Mouse (Mus musculus) embryonic facial prominence, embryonic 12.5 days (tissue): Measurements from ENCODE around the gene Apeh. TPM values are rescaled to one million over a fixed set of nuclear protein-coding genes. Genes with fewer than 3 reads are reported as not detected.

ENCODE experiments used
- ATAC-seq: fragments of 200-750 bp; cut with Nextera tagmentation; 2 replicates; pipeline ENCODE4 v1.8.0; 2017; ENCODE audit not compliant: insufficient number of reproducible peaks, insufficient read depth, low FRiP score, low TSS enrichment
- H3K27ac ChIP-seq: fragments of 300-500 bp; sonication (generic); 2 replicates; pipeline ENCODE4 v1.5.1; 2016; ENCODE audit warnings: mild to moderate bottlenecking
- H3K27me3 ChIP-seq: fragments of 300-500 bp; sonication (generic); 2 replicates; pipeline ENCODE4 v1.6.1; 2016; ENCODE audit warnings: mild to moderate bottlenecking, moderate library complexity
- H3K36me3 ChIP-seq: fragments of 300-500 bp; sonication (generic); 2 replicates; pipeline ENCODE4 v1.6.1; 2016; ENCODE audit warnings: mild to moderate bottlenecking
- H3K4me1 ChIP-seq: fragments of 300-500 bp; sonication (generic); 2 replicates; pipeline ENCODE4 v1.6.1; 2016
- H3K4me2 ChIP-seq: fragments of 300-500 bp; sonication (generic); replicated peaks from 2 replicates; pipeline ENCODE4 v1.6.1; 2016; ENCODE audit warnings: mild to moderate bottlenecking, moderate library complexity
- H3K4me3 ChIP-seq: fragments of 300-500 bp; sonication (generic); 2 replicates; pipeline ENCODE4 v1.5.1; 2016; ENCODE audit warnings: mild to moderate bottlenecking
- H3K9ac ChIP-seq: fragments of 300-500 bp; sonication (generic); 2 replicates; pipeline ENCODE4 v1.6.1; 2016; ENCODE audit warnings: mild to moderate bottlenecking, moderate library complexity
- H3K9me3 ChIP-seq: fragments of 300-500 bp; sonication (generic); 2 replicates; pipeline ENCODE4 v1.6.1; 2016; ENCODE audit warnings: mild to moderate bottlenecking, moderate library complexity
- WGBS: fragments of 180-500 bp; shearing (Covaris S2); methylation state at CpG from one replicate; pipeline ENCODE4 v1.1.7; 2016; 5-methylcytosine and 5-hydroxymethylcytosine counted together
- polyA plus RNA-seq: library from polyadenylated mRNA; unstranded; fragments of >200 nt; fragmentation: Nextera tagmentation; extraction: Ambion mirVana; gene quantifications from 2 replicates; pipeline ENCODE4 v1.2.1, GENCODE M21; 2016

Apeh gene
- polyA plus RNA-seq, 1 experiment from 2014 or later = 54.7 TPM

DNA sequence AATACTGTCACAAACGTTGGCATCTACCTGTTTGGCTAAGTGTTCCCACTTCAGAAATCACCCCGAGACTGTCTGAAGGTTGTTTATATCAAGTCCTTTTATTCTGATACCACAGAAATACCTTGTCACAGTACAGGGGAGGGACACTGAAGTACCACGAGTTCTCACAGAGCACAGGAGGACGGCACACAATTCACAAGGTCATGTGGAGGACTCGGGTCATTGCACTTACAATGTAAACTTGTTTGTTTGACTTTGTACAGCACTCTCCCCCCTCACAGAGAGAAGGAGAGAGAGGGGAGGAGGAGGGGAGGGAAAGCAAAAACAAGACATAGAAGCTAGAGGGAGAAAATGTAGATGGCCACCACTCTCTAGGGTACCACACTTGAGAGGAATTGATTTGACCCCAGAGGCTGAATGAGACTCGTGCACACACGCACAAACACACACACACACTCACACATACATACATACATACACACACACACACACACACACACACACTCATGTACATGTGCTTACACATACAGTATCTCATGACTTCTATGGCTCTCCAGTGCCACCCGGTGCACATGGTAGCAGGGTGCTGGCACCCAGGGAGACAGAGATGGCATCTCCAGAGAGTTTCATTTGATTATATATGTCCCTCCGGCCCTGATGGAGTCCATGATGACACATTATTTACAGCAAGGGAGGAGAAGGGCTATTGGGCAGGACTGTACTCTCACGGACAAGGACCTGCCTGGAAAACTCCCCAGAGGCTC, 1.7 kb upstream of the Apeh start:
- peaks cover 15% of the 10 kb centered on the region for H3K36me3 ChIP-seq
- 62% methylated on average over 10 of the region's 10 CpGs for WGBS
- H3K27me3 ChIP-seq = no peaks in the 10 kb centered on the region
- H3K4me1 ChIP-seq = peaks cover 12% of the 10 kb centered on the region; the same call in 1 of the 2 replicates
- no peak overlapping the region for H3K9ac ChIP-seq
- no peak overlapping the region for H3K4me3 ChIP-seq
- peak overlapping the region; percentile 96; the same call in 1 of the 2 replicates for H3K4me2 ChIP-seq
- H3K27ac ChIP-seq = no peak overlapping the region
- no peak for ATAC-seq
- no peaks in the 10 kb centered on the region for H3K9me3 ChIP-seq

GRCm38 (mm10) chr9:108095518-108095917, 1.1 kb upstream of the Apeh start:
- H3K9ac ChIP-seq = no peak overlapping the region

DNA sequence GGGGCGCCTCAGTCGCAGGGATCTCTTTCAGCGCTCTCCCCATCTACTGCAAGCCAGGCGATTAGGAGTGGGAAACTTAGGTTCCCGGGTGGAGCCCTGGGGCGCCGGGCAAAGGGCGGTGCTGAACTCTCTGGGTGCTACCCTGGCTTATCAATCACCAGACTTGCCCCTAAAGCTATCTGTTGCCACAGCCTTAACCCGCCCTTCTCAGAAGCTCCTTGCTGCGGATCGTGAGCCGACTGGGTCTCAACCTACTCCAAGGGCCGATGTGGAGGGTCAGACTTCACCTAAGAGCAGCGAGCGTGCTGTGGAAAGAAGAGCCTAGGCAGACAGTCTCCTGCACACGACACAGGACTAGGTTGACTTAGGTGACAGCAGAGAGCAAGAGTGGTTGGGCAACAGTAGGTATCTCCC, 599 bp upstream of the Apeh start:
- Histone ChIP-seq H3K36me3 (peaks cover 27% of the 10 kb centered on the region), H3K27ac (peak overlapping the region; percentile 86), H3K4me2 (peak overlapping the region; percentile 96), H3K9me3 (no peaks in the 10 kb centered on the region), H3K4me3 (peak overlapping the region; percentile 71), H3K9ac (peak overlapping the region; percentile 64), H3K4me1 (peaks cover 12% of the 10 kb centered on the region; the same call in 1 of the 2 replicates), H3K27me3 (no peaks in the 10 kb centered on the region)
- under 1% methylated on average over 16 of the region's 16 CpGs for WGBS
- ATAC-seq = 0 out of 2 replicates have a peak, but pooled peaks have one; percentile 12

More at GRCm38 (mm10) chr9:108095518-108095917, 1.1 kb upstream of the Apeh start:
- ATAC-seq = no peak
- Histone ChIP-seq H3K9me3 (no peaks in the 10 kb centered on the region), H3K27ac (no peak overlapping the region; the same call in 1 of the 2 replicates), H3K27me3 (no peaks in the 10 kb centered on the region), H3K36me3 (peaks cover 22% of the 10 kb centered on the region), H3K4me1 (peaks cover 12% of the 10 kb centered on the region; the same call in 1 of the 2 replicates), H3K4me3 (peak overlapping the region; percentile 71), H3K4me2 (peak overlapping the region; percentile 96)
- 13% methylated on average over 3 of the region's 3 CpGs for WGBS

DNA sequence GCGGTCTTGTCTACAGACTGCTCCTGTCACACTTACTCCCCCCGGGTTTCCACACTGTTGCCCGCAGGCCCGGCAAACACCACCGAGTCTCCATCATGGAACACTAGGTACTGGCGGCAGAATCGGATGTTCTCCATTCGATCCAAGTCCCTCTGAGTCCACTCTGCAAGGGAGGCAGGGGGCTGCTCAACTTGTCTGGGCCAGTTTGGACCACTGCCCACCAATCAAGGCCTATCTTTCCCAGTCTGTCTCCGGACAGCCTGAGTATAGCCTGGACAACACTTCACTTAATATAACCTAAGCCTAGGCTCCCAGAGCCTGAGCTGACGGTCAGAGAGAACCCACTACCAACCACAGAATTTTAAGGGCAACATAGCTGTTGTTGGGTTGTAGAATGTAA, 820 bp downstream of the Apeh start:
- Histone ChIP-seq H3K4me2 (peak overlapping the region; percentile 96), H3K36me3 (peaks cover 41% of the 10 kb centered on the region), H3K9me3 (no peaks in the 10 kb centered on the region), H3K4me1 (peaks cover 12% of the 10 kb centered on the region; the same call in 1 of the 2 replicates), H3K27ac (no peak overlapping the region), H3K4me3 (peak overlapping the region; percentile 71), H3K27me3 (no peaks in the 10 kb centered on the region), H3K9ac (peak overlapping the region; percentile 64; the same call in 1 of the 2 replicates)
- ATAC-seq = no peak
- WGBS = 70% methylated on average over 10 of the region's 10 CpGs

- Histone ChIP-seq H3K36me3 (peaks cover 70% of the 10 kb centered on the region), H3K4me2 (no peak overlapping the region), H3K27ac (no peak overlapping the region), H3K27me3 (no peaks in the 10 kb centered on the region), H3K4me1 (peaks cover 12% of the 10 kb centered on the region; the same call in 1 of the 2 replicates), H3K9me3 (no peaks in the 10 kb centered on the region), H3K9ac (no peak overlapping the region), H3K4me3 (no peak overlapping the region)
- ATAC-seq = no peak
- 95% methylated on average over 7 of the region's 7 CpGs for WGBS
These were observed 3.7 kb downstream of the Apeh start for GRCm38 (mm10) chr9:108090611-108091120.

DNA sequence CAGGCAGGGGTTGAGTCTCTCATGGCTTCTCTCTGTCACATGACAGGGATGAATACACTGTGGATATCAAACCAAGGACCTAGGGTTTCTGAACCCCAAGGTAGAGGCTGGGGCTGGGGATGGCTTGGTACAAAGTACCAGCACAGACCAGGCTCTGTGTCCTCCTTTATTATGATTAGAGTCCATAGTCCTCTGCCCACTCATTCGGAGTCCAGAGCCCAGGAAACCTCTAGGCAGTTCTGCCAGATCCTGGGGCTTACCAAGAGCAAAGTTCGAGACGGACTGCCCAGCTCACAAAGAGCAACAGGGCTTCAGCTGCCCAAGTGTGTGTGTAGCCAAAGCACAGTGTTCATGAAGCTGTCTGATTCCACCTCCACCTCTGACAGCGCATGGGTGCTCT, 9.1 kb downstream of the Apeh start:
- H3K4me3 ChIP-seq = no peak overlapping the region
- no peaks in the 10 kb centered on the region; the same call in 1 of the 2 replicates for H3K4me1 ChIP-seq
- peaks cover 63% of the 10 kb centered on the region for H3K36me3 ChIP-seq
- peaks cover 40% of the 10 kb centered on the region for H3K27me3 ChIP-seq
- ATAC-seq = no peak
- no peak overlapping the region for H3K4me2 ChIP-seq
- H3K9ac ChIP-seq = no peak overlapping the region; the same call in 1 of the 2 replicates
- WGBS = 94% methylated on average over 4 of the region's 4 CpGs
- no peak overlapping the region for H3K27ac ChIP-seq
- H3K9me3 ChIP-seq = no peaks in the 10 kb centered on the region

DNA sequence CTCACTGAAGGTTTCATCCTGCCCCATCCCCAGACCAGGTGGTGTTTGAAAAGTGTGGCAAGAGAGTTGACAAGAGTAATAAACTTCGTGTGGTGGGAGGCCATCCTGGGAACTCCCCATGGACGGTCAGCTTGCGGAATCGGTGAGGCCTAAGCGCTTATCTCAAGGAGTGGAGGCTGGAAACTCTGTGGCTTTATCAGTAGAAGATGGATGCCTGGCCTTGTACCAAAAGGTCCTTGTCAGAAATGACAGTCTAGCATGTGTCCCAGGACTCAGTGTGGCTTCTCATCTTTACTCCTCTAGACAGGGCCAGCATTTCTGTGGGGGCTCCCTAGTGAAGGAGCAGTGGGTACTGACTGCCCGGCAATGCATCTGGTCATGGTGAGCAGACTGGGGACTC, 10.8 kb downstream of the Apeh start:
- WGBS = 82% methylated on average over 6 of the region's 6 CpGs
- H3K9me3 ChIP-seq = no peaks in the 10 kb centered on the region
- H3K4me2 ChIP-seq = no peak overlapping the region
- no peak overlapping the region for H3K9ac ChIP-seq
- peaks cover 5% of the 10 kb centered on the region for H3K4me1 ChIP-seq
- H3K36me3 ChIP-seq = peaks cover 46% of the 10 kb centered on the region
- H3K27me3 ChIP-seq = peaks cover 46% of the 10 kb centered on the region
- H3K4me3 ChIP-seq = no peak overlapping the region
- no peak overlapping the region for H3K27ac ChIP-seq
- no peak for ATAC-seq

DNA sequence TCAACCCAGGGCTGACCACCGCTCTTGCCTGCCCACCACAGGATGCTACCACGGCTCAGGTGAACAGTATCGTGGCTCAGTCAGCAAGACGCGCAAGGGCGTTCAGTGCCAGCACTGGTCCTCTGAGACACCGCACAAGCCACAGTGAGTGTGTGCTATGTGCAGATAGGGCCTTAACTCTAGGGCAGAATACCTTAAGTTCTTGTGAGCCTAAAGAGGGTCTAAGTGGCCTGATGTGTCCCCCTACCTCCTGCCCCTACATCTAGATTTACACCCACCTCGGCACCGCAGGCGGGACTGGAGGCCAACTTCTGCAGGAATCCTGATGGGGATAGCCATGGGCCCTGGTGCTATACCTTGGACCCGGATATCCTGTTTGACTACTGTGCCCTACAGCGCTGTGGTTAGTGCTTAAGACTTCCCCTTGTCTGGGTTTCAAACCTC, 11.4 kb downstream of the Apeh start, which contains the start of gene Rnf123:
Gene Rnf123 (minus strand): TSS at position 359 of the 444 bp plus-strand sequence.
- Histone ChIP-seq H3K4me1 (peaks cover 11% of the 10 kb centered on the region), H3K4me3 (peak within 1 kb of the TSS; percentile 9; the same call in 1 of the 2 replicates), H3K27ac (no peak within 1 kb of the TSS), H3K27me3 (peaks cover 46% of the 10 kb centered on the region), H3K36me3 (peaks cover 41% of the 10 kb centered on the region), H3K9me3 (no peaks in the 10 kb centered on the region), H3K4me2 (peak within 1 kb of the TSS; percentile 35), H3K9ac (no peak within 1 kb of the TSS)
- 34% methylated on average over 12 of the region's 12 CpGs for WGBS
- ATAC-seq = no peak

GRCm38 (mm10) chr9:108082549-108082948, 11.9 kb downstream of the Apeh start:
- no peak overlapping the region for H3K9ac ChIP-seq
- H3K4me1 ChIP-seq = peaks cover 15% of the 10 kb centered on the region
- no peak for ATAC-seq
- H3K27ac ChIP-seq = no peak overlapping the region
- H3K4me3 ChIP-seq = peak overlapping the region; percentile 9; the same call in 1 of the 2 replicates
- H3K9me3 ChIP-seq = no peaks in the 10 kb centered on the region
- 8% methylated on average over 19 of the region's 19 CpGs for WGBS
- H3K36me3 ChIP-seq = peaks cover 36% of the 10 kb centered on the region
- peaks cover 46% of the 10 kb centered on the region for H3K27me3 ChIP-seq
- peak overlapping the region; percentile 35 for H3K4me2 ChIP-seq

DNA sequence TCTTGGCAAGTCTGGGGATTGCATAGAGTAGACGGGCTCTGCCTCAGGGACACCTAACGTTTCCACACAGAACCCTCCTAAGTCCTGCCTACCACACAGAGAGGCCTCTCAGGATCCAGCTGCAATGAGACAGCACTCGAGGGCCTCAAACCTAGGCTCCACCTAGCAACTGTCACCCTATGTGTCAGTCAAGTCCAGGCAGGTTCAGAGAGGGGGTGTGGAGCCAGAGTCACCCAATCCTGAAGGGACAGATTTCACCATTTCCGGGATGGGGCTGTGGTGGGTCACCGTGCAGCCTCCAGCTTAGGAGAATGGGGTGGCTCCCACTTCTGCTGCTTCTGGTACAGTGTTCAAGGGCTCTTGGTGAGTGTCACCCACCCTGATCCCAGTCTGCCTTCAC, 14.2 kb downstream of the Apeh start, which contains the start of gene Mst1:
Gene Mst1 (plus strand): TSS at position 269 of the 400 bp plus-strand sequence.
- no peak for ATAC-seq
- Histone ChIP-seq H3K27me3 (peaks cover 46% of the 10 kb centered on the region), H3K4me1 (peaks cover 16% of the 10 kb centered on the region), H3K9me3 (no peaks in the 10 kb centered on the region), H3K36me3 (peaks cover 13% of the 10 kb centered on the region), H3K4me2 (peak within 1 kb of the TSS; percentile 90), H3K9ac (peak within 1 kb of the TSS; percentile 84), H3K27ac (no peak within 1 kb of the TSS), H3K4me3 (peak within 1 kb of the TSS; percentile 71)
- WGBS = 70% methylated on average over 5 of the region's 5 CpGs

- WGBS = 69% methylated on average over 7 of the region's 7 CpGs
- Histone ChIP-seq H3K27ac (no peak overlapping the region), H3K9me3 (no peaks in the 10 kb centered on the region), H3K4me2 (no peak overlapping the region), H3K27me3 (no peaks in the 10 kb centered on the region), H3K4me3 (no peak overlapping the region), H3K36me3 (peaks cover 12% of the 10 kb centered on the region), H3K9ac (no peak overlapping the region), H3K4me1 (peaks cover 8% of the 10 kb centered on the region)
- ATAC-seq = no peak
These were observed 21.1 kb downstream of the Apeh start for GRCm38 (mm10) chr9:108073141-108073930.
